Mouse (Mus musculus) myocyte (in vitro differentiated cells): ENCODE data around the gene Dgkq. TPM values are rescaled to one million over a fixed set of nuclear protein-coding genes. Genes with fewer than 3 reads are reported as not detected.

ENCODE experiments used
- H3K27me3 ChIP-seq: one replicate; pipeline ENCODE4 v1.6.1; 2011; ENCODE audit not compliant: control insufficient read depth, insufficient read depth, insufficient read length
- H3K36me3 ChIP-seq: one replicate; pipeline ENCODE4 v1.6.1; 2011; ENCODE audit not compliant: control insufficient read depth, insufficient read depth
- H3K4me2 ChIP-seq: one replicate; pipeline ENCODE4 v1.6.1; 2011; ENCODE audit warnings: low read depth, control low read depth
- H3K4me3 ChIP-seq: one replicate; pipeline ENCODE4 v1.5.1; 2011; ENCODE audit warnings: mild to moderate bottlenecking, control low read depth, moderate library complexity
- H3K79me2 ChIP-seq: one replicate; pipeline ENCODE4 v1.6.1; 2011; ENCODE audit not compliant: control insufficient read depth, insufficient read depth
- H3ac ChIP-seq: one replicate; pipeline ENCODE4 v1.6.1; 2011; ENCODE audit not compliant: control insufficient read depth, insufficient read length
- CEBPB ChIP-seq: IDR thresholded peaks from 2 replicates; pipeline ENCODE4 v1.6.1; 2011; ENCODE audit warnings: mild to moderate bottlenecking, moderate library complexity; ENCODE audit not compliant: poor library complexity, insufficient read depth, severe bottlenecking
- E2F4 ChIP-seq: IDR thresholded peaks from one replicate; pipeline ENCODE4 v1.6.1; 2011; ENCODE audit warnings: mild to moderate bottlenecking, control low read depth, moderate library complexity; ENCODE audit not compliant: insufficient read depth
- MAX ChIP-seq: IDR thresholded peaks from one replicate; pipeline ENCODE4 v1.6.1; 2011; ENCODE audit warnings: low read depth, mild to moderate bottlenecking, control low read depth
- MYOD1 ChIP-seq, 3 experiments: IDR thresholded peaks; one replicate each; pipeline ENCODE4 v1.6.1; 2011; ENCODE audit warnings: control low read depth in 2 of 3, low read depth in 2 of 3, mild to moderate bottlenecking in 2 of 3, moderate library complexity in 1 of 3; ENCODE audit not compliant: insufficient read length in 2 of 3, control insufficient read depth in 1 of 3
- MYOG ChIP-seq, 3 experiments: IDR thresholded peaks; one replicate each; pipeline ENCODE4 v1.6.1; 2011; ENCODE audit warnings: control low read depth in 2 of 3, low read depth in 2 of 3, mild to moderate bottlenecking in 2 of 3; ENCODE audit not compliant: insufficient read length in 2 of 3, control insufficient read depth in 1 of 3, insufficient read depth in 1 of 3
- POLR2A ChIP-seq: IDR thresholded peaks from one replicate; pipeline ENCODE4 v1.6.1; 2011; ENCODE audit warnings: low read depth, mild to moderate bottlenecking, control low read depth, moderate library complexity; ENCODE audit not compliant: insufficient read length
- POLR2AphosphoS2 ChIP-seq: IDR thresholded peaks from one replicate; pipeline ENCODE4 v1.6.1; 2011; ENCODE audit warnings: low read depth, control low read depth; ENCODE audit not compliant: insufficient read length
- REST ChIP-seq: IDR thresholded peaks from one replicate; pipeline ENCODE4 v1.6.1; 2011; ENCODE audit warnings: mild to moderate bottlenecking, control low read depth, moderate library complexity; ENCODE audit not compliant: insufficient read depth, insufficient read length
- SRF ChIP-seq: IDR thresholded peaks from one replicate; pipeline ENCODE4 v1.6.1; 2011; ENCODE audit warnings: low read depth; ENCODE audit not compliant: control insufficient read depth, insufficient read length
- TCF12 ChIP-seq: IDR thresholded peaks from one replicate; pipeline ENCODE4 v1.6.1; 2011; ENCODE audit warnings: mild to moderate bottlenecking, control low read depth; ENCODE audit not compliant: poor library complexity, insufficient read depth, severe bottlenecking
- TCF3 ChIP-seq: IDR thresholded peaks from one replicate; pipeline ENCODE4 v1.6.1; 2011; ENCODE audit warnings: low read depth, control low read depth; ENCODE audit not compliant: insufficient read length
- USF1 ChIP-seq: IDR thresholded peaks from one replicate; pipeline ENCODE4 v1.6.1; 2011; ENCODE audit warnings: low read depth, mild to moderate bottlenecking, control low read depth, moderate library complexity
- polyA plus RNA-seq: library from polyadenylated mRNA; unstranded; fragments of >200 nt; fragmentation: generic; extraction: Trizol; gene quantifications from one replicate; pipeline ENCODE4 v1.2.1, GENCODE M21; 2012; ENCODE audit warnings: missing spikeins

The Dgkq gene
- polyA plus RNA-seq, 1 experiment, result 4.3 TPM

- Histone ChIP-seq H3K79me2 (no peaks in the 10 kb centered on the region), H3K27me3 (no peaks in the 10 kb centered on the region), H3K4me2 (no peak overlapping the region), H3K36me3 (peaks cover 79% of the 10 kb centered on the region), H3K4me3 (no peak overlapping the region), H3ac (no peak overlapping the region)
- no peak for TF ChIP-seq TCF12
- TF ChIP-seq TCF3, result no peak
- no peak for TF ChIP-seq USF1
- no peak for TF ChIP-seq MYOD1 (IDR thresholded peaks at IDR 0.05; ENCODE audit: control insufficient read depth in 1 of 3, insufficient read length in 2 of 3, low read depth in 2 of 3)
- TF ChIP-seq REST, result no peak
- TF ChIP-seq CEBPB, result no peak
- no peak for TF ChIP-seq POLR2AphosphoS2
- TF ChIP-seq MYOG (IDR thresholded peaks at IDR 0.05; ENCODE audit: control insufficient read depth in 1 of 3, insufficient read depth in 1 of 3, insufficient read length in 2 of 3, low read depth in 2 of 3), result no peak
- no peak for TF ChIP-seq SRF
- no peak for TF ChIP-seq E2F4
- TF ChIP-seq POLR2A, result no peak
Measured at GRCm38 (mm10) chr5:108610426-108610825, 59.0 kb downstream of the Dgkq start.

GRCm38 (mm10) chr5:108602537-108602936, 66.9 kb downstream of the Dgkq start:
- Histone ChIP-seq H3K27me3 (no peaks in the 10 kb centered on the region), H3K79me2 (no peaks in the 10 kb centered on the region), H3K4me3 (no peak overlapping the region), H3K36me3 (peaks cover 64% of the 10 kb centered on the region), H3ac (no peak overlapping the region), H3K4me2 (no peak overlapping the region)
- TF ChIP-seq MAX, result no peak

- Histone ChIP-seq H3K79me2 (no peaks in the 10 kb centered on the region), H3K36me3 (peaks cover 67% of the 10 kb centered on the region), H3K4me3 (no peak overlapping the region), H3ac (no peak overlapping the region), H3K4me2 (no peak overlapping the region), H3K27me3 (no peaks in the 10 kb centered on the region)
- TF ChIP-seq POLR2A (no peak), MYOG (IDR thresholded peaks at IDR 0.05; ENCODE audit: control insufficient read depth in 1 of 3, insufficient read depth in 1 of 3, insufficient read length in 2 of 3, low read depth in 2 of 3) (no peak), USF1 (no peak), E2F4 (no peak), TCF3 (no peak), TCF12 (no peak), CEBPB (no peak), REST (no peak), MYOD1 (IDR thresholded peaks at IDR 0.05; ENCODE audit: control insufficient read depth in 1 of 3, insufficient read length in 2 of 3, low read depth in 2 of 3) (no peak), POLR2AphosphoS2 (no peak), MAX (no peak), SRF (no peak)
Measured at GRCm38 (mm10) chr5:108599923-108600322, 69.5 kb downstream of the Dgkq start.

Other genes with a start within 250 kb of the Dgkq start
- gene Atp5k, start 235.2 kb downstream of the Dgkq start, polyA plus RNA-seq, result 1,348 TPM
- 17.1 TPM for gene Mfsd7a, start 220.8 kb downstream of the Dgkq start, polyA plus RNA-seq
- 19.7 TPM for gene Pcgf3, start 208.4 kb downstream of the Dgkq start, polyA plus RNA-seq
- gene Cplx1, start 119.6 kb downstream of the Dgkq start, polyA plus RNA-seq, result not detected
- 46.1 TPM for gene Gak, start 39.9 kb downstream of the Dgkq start, polyA plus RNA-seq
- 15.1 TPM for gene Tmem175, start 39.9 kb downstream of the Dgkq start, polyA plus RNA-seq
- gene Idua, start 9.3 kb downstream of the Dgkq start, polyA plus RNA-seq, result 4.3 TPM
- 0.13 TPM for gene Slc26a1, start 5.9 kb upstream of the Dgkq start, polyA plus RNA-seq
- 93.3 TPM for gene Fgfrl1, start 22.7 kb upstream of the Dgkq start, polyA plus RNA-seq
- gene Rnf212, start 105.3 kb upstream of the Dgkq start, polyA plus RNA-seq, result not detected
- not detected for gene Tmed11, start 125.7 kb upstream of the Dgkq start, polyA plus RNA-seq
- gene Vmn2r8, start 139.2 kb upstream of the Dgkq start, polyA plus RNA-seq, result not detected
- gene Vmn2r9, start 182.9 kb upstream of the Dgkq start, polyA plus RNA-seq, result not detected